Mouse (Mus musculus) left cerebral cortex, adult 9 months (tissue): ENCODE results near the gene Cuedc2.

Source experiments
- DNase-seq, 2 experiments: peaks; one replicate each; pipeline ENCODE4 v3.0.0; 2022; ENCODE audit warnings: low spot score in 2 of 2

The Cuedc2 gene

GRCm38 (mm10) chr19:46338331-46338936 is at the start of gene Cuedc2:
Gene Cuedc2 (minus strand): TSS chr19:46338702.
- peak; percentile 92 to 100 for DNase-seq

DNA sequence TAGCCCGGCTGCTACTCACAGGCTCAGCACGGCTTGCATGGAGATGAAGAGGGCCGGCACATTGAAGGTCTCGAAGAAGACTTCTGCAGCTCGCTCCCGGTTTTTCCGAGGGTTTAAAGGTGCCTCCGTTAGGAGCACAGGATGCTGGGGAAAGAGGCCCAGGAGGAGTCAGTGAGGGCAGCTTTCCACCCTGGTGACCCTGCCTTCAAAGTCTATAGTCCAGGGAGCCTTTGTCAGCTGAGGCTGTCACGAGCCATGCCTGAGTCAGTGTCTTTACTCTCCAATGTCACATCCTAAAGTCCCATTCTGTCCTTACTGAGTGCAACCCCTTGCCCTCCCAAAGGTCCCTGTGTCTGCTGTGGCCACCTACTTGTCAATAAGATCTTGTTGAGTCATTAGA is 43.8 kb upstream of the Cuedc2 start:
- no peak for DNase-seq

DNA sequence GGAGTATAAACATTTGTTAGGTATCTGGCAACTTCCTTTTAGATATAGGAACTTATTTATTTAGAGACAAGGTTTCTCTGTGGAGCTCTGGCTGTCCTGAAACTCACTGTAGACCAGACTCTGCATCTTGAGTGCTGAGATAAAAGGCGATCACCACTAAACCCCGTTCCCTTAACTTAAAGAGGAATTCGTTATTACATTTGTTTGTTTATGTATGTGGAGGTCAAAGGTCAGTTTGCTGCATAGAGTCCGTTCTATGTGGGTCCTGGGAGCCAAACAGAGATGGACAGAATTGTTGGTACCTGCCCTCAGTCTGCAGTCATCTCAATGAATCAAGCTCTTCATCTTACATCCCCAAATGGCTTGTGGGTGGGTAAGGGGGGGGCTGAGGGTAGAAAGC is 37.4 kb upstream of the Cuedc2 start:
- DNase-seq: no peak

GRCm38 (mm10) chr19:46375489-46375888 is 37.0 kb upstream of the Cuedc2 start:
- no peak for DNase-seq

DNA sequence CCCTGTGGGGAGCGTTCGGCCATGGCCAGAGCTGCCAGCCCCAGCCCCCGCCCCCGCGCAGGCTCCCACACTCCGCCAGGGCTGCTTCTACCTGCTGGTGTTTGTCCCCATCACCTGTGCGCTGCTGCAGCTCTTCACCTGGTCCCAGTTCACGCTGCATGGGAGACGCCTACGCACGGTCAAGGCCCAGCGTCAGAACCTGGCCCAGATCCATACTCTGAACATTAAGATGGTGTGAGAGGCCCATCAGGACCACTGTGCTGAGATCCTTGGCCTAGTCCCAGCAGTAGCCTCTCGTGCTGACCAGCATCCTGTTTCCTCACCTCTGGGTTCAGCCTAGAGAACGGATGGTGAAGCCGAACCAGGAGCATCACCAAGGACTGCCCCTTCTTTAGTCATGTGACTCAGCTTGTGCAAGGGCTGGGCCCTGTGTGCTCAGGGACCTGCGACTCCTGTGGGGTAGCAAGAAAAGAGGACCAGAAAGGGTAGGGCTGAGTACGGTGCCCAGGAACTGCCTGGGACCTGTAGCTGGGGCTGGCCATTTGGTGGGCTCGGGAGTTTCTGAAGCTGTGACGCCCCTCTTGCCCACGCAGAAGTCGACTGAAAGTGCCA is 36.1 kb upstream of the Cuedc2 start:
- no peak for DNase-seq

GRCm38 (mm10) chr19:46369204-46369603 is 30.7 kb upstream of the Cuedc2 start:
- peak in 1 of 2 experiments; percentile 67 for DNase-seq

- peak; percentile 40 to 56 for DNase-seq
These were observed 29.5 kb upstream of the Cuedc2 start for GRCm38 (mm10) chr19:46367798-46368590.

- no peak for DNase-seq
These were observed 24.9 kb upstream of the Cuedc2 start for GRCm38 (mm10) chr19:46363294-46364009.

GRCm38 (mm10) chr19:46362104-46362503 is 23.6 kb upstream of the Cuedc2 start:
- DNase-seq: no peak

- DNase-seq: no peak
These were observed 19.9 kb upstream of the Cuedc2 start for GRCm38 (mm10) chr19:46358381-46358780.

DNA sequence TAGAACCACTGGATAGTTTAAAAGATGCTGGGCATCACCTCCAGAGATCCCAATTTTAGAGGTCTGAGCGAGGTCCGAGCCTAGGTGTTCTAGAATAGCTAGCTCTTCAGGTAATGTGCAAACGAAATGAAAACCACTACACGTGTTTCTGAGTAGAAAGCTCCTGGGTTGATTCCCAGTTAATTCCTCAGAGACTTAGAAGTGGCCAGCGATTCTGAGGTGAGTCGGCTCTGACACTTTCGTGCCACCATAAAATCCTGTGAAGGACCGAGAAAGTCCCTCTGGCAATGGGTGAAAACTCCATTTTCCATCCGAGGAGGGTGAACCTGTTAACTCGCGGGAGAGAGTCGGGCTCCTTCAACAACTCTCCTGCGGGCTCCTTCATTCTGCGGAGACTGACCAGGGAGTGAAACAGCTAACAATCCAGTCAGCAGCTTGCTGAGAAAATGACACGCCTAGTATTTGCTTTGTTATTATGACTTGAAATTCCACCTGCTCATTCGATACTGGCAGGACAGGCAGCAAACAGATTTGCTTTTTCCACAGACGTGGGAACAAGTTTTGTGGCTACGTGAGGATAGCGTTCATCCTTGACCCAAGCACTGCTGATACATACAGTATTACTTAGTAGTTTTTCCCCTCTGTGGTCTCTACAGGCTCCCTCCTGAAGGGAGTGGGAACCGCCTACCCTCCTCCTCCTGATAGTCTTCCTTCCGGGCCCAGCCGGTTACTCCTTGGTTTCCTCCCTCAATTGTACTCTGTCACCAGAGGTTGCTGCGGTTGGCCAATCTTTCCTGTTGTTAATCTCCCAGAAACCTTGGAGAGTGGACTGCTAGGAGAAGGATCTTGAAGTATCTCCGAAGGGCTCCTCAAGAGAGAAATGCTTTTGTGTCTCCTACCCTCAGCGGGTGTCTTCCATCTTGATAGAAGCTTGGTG is 19.1 kb upstream of the Cuedc2 start:
- no peak for DNase-seq

- peak; percentile 82 to 90 for DNase-seq
These were observed 18.2 kb upstream of the Cuedc2 start for GRCm38 (mm10) chr19:46356701-46357138.

GRCm38 (mm10) chr19:46350168-46350932 is 11.8 kb upstream of the Cuedc2 start, which contains the start of gene 2310034G01Rik:
Gene 2310034G01Rik (minus strand): TSS chr19:46350302.
- DNase-seq: no peak

GRCm38 (mm10) chr19:46349550-46349949 is 11.0 kb upstream of the Cuedc2 start:
- DNase-seq: no peak

GRCm38 (mm10) chr19:46348761-46349458 is 10.4 kb upstream of the Cuedc2 start:
- peak; percentile 85 to 93 for DNase-seq

DNA sequence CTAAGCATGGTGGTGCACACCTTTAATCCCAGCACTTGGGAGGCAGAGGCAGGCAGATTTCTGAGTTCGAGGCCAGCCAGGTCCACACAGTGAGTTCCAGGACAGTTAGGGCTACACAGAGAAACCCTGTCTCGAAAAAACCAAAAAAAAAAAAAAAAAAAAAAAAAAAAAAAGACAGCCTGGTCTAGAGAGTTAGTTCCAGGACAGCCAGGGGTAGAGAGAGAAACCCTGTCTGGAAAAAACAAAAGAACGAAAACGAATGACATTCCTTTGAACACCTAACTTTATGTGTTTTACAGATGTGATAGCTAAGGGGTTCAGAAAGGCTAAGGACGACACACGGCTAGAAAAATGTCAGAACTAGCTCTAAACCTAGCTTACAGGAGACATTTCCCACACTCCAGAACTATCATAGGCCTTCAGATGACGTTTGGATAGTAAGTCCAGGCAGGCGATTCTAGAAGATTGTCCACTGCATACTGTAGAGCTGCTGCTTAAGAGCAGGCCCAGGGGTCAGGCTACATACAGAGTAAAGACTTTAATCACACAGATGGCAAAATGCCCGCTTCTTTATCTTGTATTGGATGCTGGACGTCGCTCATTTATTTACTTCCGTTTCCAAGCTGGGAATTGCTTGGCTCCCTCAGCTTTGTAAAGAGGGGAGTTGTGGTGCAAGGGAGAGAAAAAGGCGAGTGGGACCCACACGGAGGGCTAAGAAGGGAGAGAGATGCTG is 9.6 kb upstream of the Cuedc2 start:
- peak in 1 of 2 experiments; percentile 32 for DNase-seq

GRCm38 (mm10) chr19:46347146-46347545 is 8.6 kb upstream of the Cuedc2 start:
- DNase-seq: no peak

DNA sequence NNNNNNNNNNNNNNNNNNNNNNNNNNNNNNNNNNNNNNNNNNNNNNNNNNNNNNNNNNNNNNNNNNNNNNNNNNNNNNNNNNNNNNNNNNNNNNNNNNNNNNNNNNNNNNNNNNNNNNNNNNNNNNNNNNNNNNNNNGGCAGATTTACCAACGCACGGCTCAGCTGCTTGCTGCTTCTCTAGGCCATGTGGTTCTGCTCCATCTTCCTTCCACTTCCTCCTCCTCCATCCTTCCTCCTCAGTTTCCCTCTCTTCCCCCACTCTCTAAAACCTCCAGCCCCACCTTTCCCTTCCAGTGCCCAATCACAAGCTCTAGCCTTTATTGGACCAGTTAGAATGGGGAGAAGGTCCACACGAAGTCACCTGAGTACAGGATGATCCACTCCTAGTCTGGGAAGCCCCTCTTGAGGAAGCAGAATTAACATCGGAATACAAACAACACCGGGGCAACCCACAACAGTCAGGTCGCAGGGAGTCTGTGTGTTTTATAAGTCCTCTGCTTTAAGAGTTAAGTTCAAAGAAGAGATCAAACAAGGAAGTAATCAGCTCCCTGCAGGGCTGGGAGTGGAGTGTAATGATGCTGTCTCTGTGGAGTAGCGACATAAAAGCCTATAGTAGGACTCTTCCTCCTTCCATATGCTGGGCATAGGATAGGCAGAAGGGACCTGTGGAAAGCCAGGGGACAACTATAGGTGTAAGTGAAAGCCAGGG is 6.4 kb upstream of the Cuedc2 start:
- DNase-seq: no peak
